Mouse (Mus musculus): ENCODE data around the gene Psd4.

GRCm38 (mm10) chr2:24353042-24353441, 14.3 kb upstream of the Psd4 start:
- TF ChIP-seq CTCF (conservative IDR thresholded peaks at IDR 0.05; ENCODE audit: low read length) (no peak), POU5F1 (IDR thresholded peaks at IDR 0.05; ENCODE audit: borderline replicate concordance, low read length) (no peak)

Measured in E14TG2a.4 (cell line).